Mouse (Mus musculus) heart, embryonic 11.5 days (tissue): ENCODE measurements at regions not wholly inside any gene's neighbourhood (a gene's known extent, or its start where the extent isn't known, plus 50 kb on each side); places are given as distances from the start of the nearest gene placed in this dataset.

Experiments used
- ATAC-seq: fragments of 200-750 bp; cut with Nextera tagmentation; replicated peaks from 2 replicates; pipeline ENCODE4 v1.8.0; 2017; ENCODE audit warnings: moderate library complexity; ENCODE audit not compliant: insufficient number of reproducible peaks, low FRiP score, low TSS enrichment
- H3K27ac ChIP-seq: fragments of 300-500 bp; sonication (generic); 2 replicates; pipeline ENCODE4 v1.5.1; 2014; ENCODE audit warnings: mild to moderate bottlenecking, low read depth, low read length
- H3K27me3 ChIP-seq: fragments of 300-500 bp; sonication (generic); 2 replicates; pipeline ENCODE4 v1.6.1; 2014; ENCODE audit warnings: mild to moderate bottlenecking, low read length, mixed read lengths; ENCODE audit not compliant: control insufficient read depth, insufficient read depth
- H3K36me3 ChIP-seq: fragments of 300-500 bp; sonication (generic); 2 replicates; pipeline ENCODE4 v1.6.1; 2014; ENCODE audit warnings: mild to moderate bottlenecking, low read length, moderate library complexity, mixed read lengths; ENCODE audit not compliant: control insufficient read depth, insufficient read depth
- H3K4me1 ChIP-seq: fragments of 300-500 bp; sonication (generic); 2 replicates; pipeline ENCODE4 v1.6.1; 2014; ENCODE audit warnings: low read length; ENCODE audit not compliant: control insufficient read depth, insufficient read depth
- H3K4me2 ChIP-seq: fragments of 300-500 bp; sonication (generic); 2 replicates; pipeline ENCODE4 v1.6.1; 2014; ENCODE audit warnings: mild to moderate bottlenecking, moderate library complexity
- H3K4me3 ChIP-seq: fragments of 300-500 bp; sonication (generic); 2 replicates; pipeline ENCODE4 v1.5.1; 2014; ENCODE audit warnings: low read depth, low read length
- H3K9ac ChIP-seq: fragments of 300-500 bp; sonication (generic); 2 replicates; pipeline ENCODE4 v1.6.1; 2014; ENCODE audit warnings: mild to moderate bottlenecking, low read depth, low read length, moderate library complexity
- H3K9me3 ChIP-seq: fragments of 300-500 bp; sonication (generic); replicated peaks from 2 replicates; pipeline ENCODE4 v1.6.1; 2016; ENCODE audit warnings: low read length; ENCODE audit not compliant: control insufficient read depth
- WGBS: fragments of 180-500 bp; shearing (Covaris S2); extraction: QIAGEN DNeasy Blood & Tissue Kit; methylation state at CpG from one replicate; pipeline ENCODE4 v1.1.7; 2014; ENCODE audit not compliant: insufficient replicate concordance; 5-methylcytosine and 5-hydroxymethylcytosine counted together

GRCm38 (mm10) chr1:41326861-41327480, 521.6 kb downstream of the Tmem182 start:
- Histone ChIP-seq H3K4me2 (no peak overlapping the region), H3K27me3 (no peaks in the 10 kb centered on the region), H3K36me3 (no peaks in the 10 kb centered on the region), H3K27ac (no peak overlapping the region), H3K4me1 (no peaks in the 10 kb centered on the region), H3K9me3 (no peaks in the 10 kb centered on the region), H3K4me3 (no peak overlapping the region), H3K9ac (no peak overlapping the region)
- ATAC-seq, result no peak
- WGBS, result 50% methylated on average over 3 of the region's 3 CpGs

GRCm38 (mm10) chr1:41349798-41350758, 544.7 kb downstream of the Tmem182 start:
- WGBS, result 74% methylated on average over 16 of the region's 16 CpGs
- no peak overlapping the region for H3K4me3 ChIP-seq
- no peaks in the 10 kb centered on the region for H3K36me3 ChIP-seq
- no peak for ATAC-seq
- H3K4me1 ChIP-seq, result no peaks in the 10 kb centered on the region
- H3K27me3 ChIP-seq, result no peaks in the 10 kb centered on the region
- H3K27ac ChIP-seq, result no peak overlapping the region
- H3K4me2 ChIP-seq, result no peak overlapping the region
- H3K9me3 ChIP-seq, result no peaks in the 10 kb centered on the region
- H3K9ac ChIP-seq, result no peak overlapping the region

GRCm38 (mm10) chr1:41359061-41359460, 553.7 kb downstream of the Tmem182 start:
- WGBS, result 46% methylated on average over 4 of the region's 4 CpGs
- no peak for ATAC-seq
- H3K4me2 ChIP-seq, result no peak overlapping the region

GRCm38 (mm10) chr1:41361512-41361911, 556.1 kb downstream of the Tmem182 start:
- Histone ChIP-seq H3K36me3 (no peaks in the 10 kb centered on the region), H3K27me3 (no peaks in the 10 kb centered on the region), H3K9ac (no peak overlapping the region), H3K27ac (no peak overlapping the region), H3K9me3 (no peaks in the 10 kb centered on the region), H3K4me3 (no peak overlapping the region), H3K4me1 (no peaks in the 10 kb centered on the region), H3K4me2 (no peak overlapping the region)
- 75% methylated on average over 3 of the region's 3 CpGs for WGBS
- no peak for ATAC-seq

More at GRCm38 (mm10) chr1:41359061-41359460, 553.7 kb downstream of the Tmem182 start:
- Histone ChIP-seq H3K9me3 (no peaks in the 10 kb centered on the region), H3K9ac (no peak overlapping the region), H3K27ac (no peak overlapping the region), H3K4me1 (no peaks in the 10 kb centered on the region), H3K27me3 (no peaks in the 10 kb centered on the region), H3K36me3 (no peaks in the 10 kb centered on the region), H3K4me3 (no peak overlapping the region)

- Histone ChIP-seq H3K9ac (no peak overlapping the region), H3K4me1 (no peaks in the 10 kb centered on the region), H3K4me3 (no peak overlapping the region), H3K27ac (no peak overlapping the region), H3K36me3 (no peaks in the 10 kb centered on the region), H3K9me3 (no peaks in the 10 kb centered on the region), H3K27me3 (no peaks in the 10 kb centered on the region), H3K4me2 (no peak overlapping the region)
- ATAC-seq, result no peak
- WGBS, result 61% methylated on average over 4 of the region's 4 CpGs
Observed at GRCm38 (mm10) chr1:41380013-41380412, 574.6 kb downstream of the Tmem182 start.

- H3K27ac ChIP-seq, result no peak overlapping the region
- ATAC-seq, result no peak
- no peak overlapping the region for H3K4me2 ChIP-seq
- H3K9me3 ChIP-seq, result no peaks in the 10 kb centered on the region
- no peak overlapping the region for H3K9ac ChIP-seq
- 73% methylated on average over 7 of the region's 7 CpGs for WGBS
- no peaks in the 10 kb centered on the region for H3K4me1 ChIP-seq
- no peaks in the 10 kb centered on the region for H3K27me3 ChIP-seq
- H3K36me3 ChIP-seq, result no peaks in the 10 kb centered on the region
- no peak overlapping the region for H3K4me3 ChIP-seq
Observed at GRCm38 (mm10) chr1:41381487-41381886, 576.1 kb downstream of the Tmem182 start.

- H3K36me3 ChIP-seq, result no peaks in the 10 kb centered on the region
- WGBS, result 34% methylated on average over 1 of the region's 1 CpGs
- no peak overlapping the region for H3K4me2 ChIP-seq
- ATAC-seq, result no peak
- H3K27me3 ChIP-seq, result no peaks in the 10 kb centered on the region
- no peaks in the 10 kb centered on the region for H3K9me3 ChIP-seq
- no peak overlapping the region for H3K9ac ChIP-seq
- H3K4me3 ChIP-seq, result no peak overlapping the region
- H3K27ac ChIP-seq, result no peak overlapping the region
- peaks cover 3% of the 10 kb centered on the region; the same call in 1 of the 2 replicates for H3K4me1 ChIP-seq
Observed at GRCm38 (mm10) chr1:41384731-41385130, 579.3 kb downstream of the Tmem182 start.

- H3K9me3 ChIP-seq, result no peaks in the 10 kb centered on the region
- no peak overlapping the region for H3K4me2 ChIP-seq
- H3K4me1 ChIP-seq, result peaks cover 4% of the 10 kb centered on the region; the same call in 1 of the 2 replicates
- H3K27me3 ChIP-seq, result no peaks in the 10 kb centered on the region
- H3K4me3 ChIP-seq, result no peak overlapping the region
- no peak overlapping the region for H3K9ac ChIP-seq
- ATAC-seq, result no peak
- no peaks in the 10 kb centered on the region for H3K36me3 ChIP-seq
- 50% methylated on average over 4 of the region's 4 CpGs for WGBS
- no peak overlapping the region for H3K27ac ChIP-seq
Observed at GRCm38 (mm10) chr1:41386435-41386834, 581.0 kb downstream of the Tmem182 start.
